Mouse (Mus musculus): ENCODE data around the gene Arhgef33. TPM values are rescaled to one million over a fixed set of nuclear protein-coding genes. Genes with fewer than 3 reads are reported as not detected.
"Not testable (repeated sequence)": the region's sequence is repeated elsewhere in the genome, so short reads cannot be mapped to it uniquely, and the experiment has no call there.

The Arhgef33 gene
- polyA plus RNA-seq (2012), result not detected in 2 replicates

- Histone ChIP-seq H3K27me3 (ENCODE audit: control insufficient read depth) (no peaks in the 10 kb centered on the region), H3K36me3 (ENCODE audit: control insufficient read depth) (no peaks in the 10 kb centered on the region), H3K9me3 (ENCODE audit: control insufficient read depth, low read length) (no peaks in the 10 kb centered on the region), H3K4me1 (ENCODE audit: control insufficient read depth) (no peaks in the 10 kb centered on the region), H3K4me3 (replicated peaks) (no peak within 1 kb of the TSS)
- no peak for TF ChIP-seq GATA1 (IDR thresholded peaks at IDR 0.05; ENCODE audit: low read length)
- no peak for TF ChIP-seq TAL1 (IDR thresholded peaks at IDR 0.05; ENCODE audit: low read length)
Observed at GRCm38 (mm10) chr17:80307251-80307650, at the start of gene Arhgef33. Gene Arhgef33 (plus strand): TSS chr17:80307407.

GRCm38 (mm10) chr17:80267065-80267464, 40.1 kb upstream of the Arhgef33 start:
- Histone ChIP-seq H3K36me3 (ENCODE audit: control insufficient read depth) (peaks cover 40% of the 10 kb centered on the region), H3K27me3 (ENCODE audit: control insufficient read depth) (no peaks in the 10 kb centered on the region), H3K4me3 (replicated peaks) (no peak overlapping the region), H3K4me1 (ENCODE audit: control insufficient read depth) (no peaks in the 10 kb centered on the region), H3K9me3 (ENCODE audit: control insufficient read depth, low read length) (no peaks in the 10 kb centered on the region)
- no peak for TF ChIP-seq TAL1 (IDR thresholded peaks at IDR 0.05; ENCODE audit: low read length)
- TF ChIP-seq GATA1 (IDR thresholded peaks at IDR 0.05; ENCODE audit: low read length), result no peak

DNA sequence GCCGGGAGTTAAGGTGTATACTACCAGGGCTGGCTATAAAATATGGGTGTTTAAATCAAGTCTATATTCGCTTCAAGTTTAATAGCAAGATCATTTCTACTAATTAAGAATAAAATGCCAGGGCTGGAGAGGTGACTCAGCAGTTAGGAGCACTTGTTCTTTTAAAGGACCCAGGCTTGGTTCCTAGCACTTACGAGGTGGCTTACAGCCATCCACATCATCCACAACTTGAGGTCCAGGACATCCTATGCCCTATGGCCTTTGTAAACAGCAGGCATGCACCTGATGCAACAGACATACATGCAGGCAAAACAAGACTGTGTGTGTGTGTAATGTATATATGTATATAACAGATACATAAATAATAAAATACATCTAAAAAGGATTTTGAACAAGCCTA, 39.1 kb upstream of the Arhgef33 start:
- TF ChIP-seq TAL1 (IDR thresholded peaks at IDR 0.05; ENCODE audit: low read length) (no peak), GATA1 (IDR thresholded peaks at IDR 0.05; ENCODE audit: low read length) (no peak)
- Histone ChIP-seq H3K4me1 (ENCODE audit: control insufficient read depth) (no peaks in the 10 kb centered on the region), H3K36me3 (ENCODE audit: control insufficient read depth) (peaks cover 43% of the 10 kb centered on the region), H3K4me3 (replicated peaks) (no peak overlapping the region), H3K9me3 (ENCODE audit: control insufficient read depth, low read length) (no peaks in the 10 kb centered on the region), H3K27me3 (ENCODE audit: control insufficient read depth) (no peaks in the 10 kb centered on the region)

DNA sequence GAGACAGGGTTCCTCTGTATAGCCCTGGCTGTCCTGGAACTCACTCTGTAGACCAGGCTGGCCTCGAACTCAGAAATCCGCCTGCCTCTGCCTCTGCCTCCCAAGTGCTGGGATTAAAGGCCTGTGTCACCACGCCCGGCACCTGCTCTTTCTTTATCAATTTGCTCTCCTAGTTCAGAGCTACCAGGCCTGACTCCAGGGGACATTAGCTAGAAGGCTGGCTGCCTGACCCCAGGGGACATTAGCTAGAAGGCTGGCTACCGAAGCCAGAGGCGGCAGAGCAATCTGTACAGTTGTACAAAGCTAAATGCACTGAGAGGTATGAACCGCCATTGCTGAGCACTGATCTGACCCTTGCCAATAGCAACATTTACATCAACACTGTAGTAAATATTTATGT, 36.6 kb upstream of the Arhgef33 start:
- H3K36me3 ChIP-seq (ENCODE audit: control insufficient read depth), result peaks cover 44% of the 10 kb centered on the region

GRCm38 (mm10) chr17:80278255-80278654, 29.0 kb upstream of the Arhgef33 start:
- no peaks in the 10 kb centered on the region for H3K27me3 ChIP-seq (ENCODE audit: control insufficient read depth)
- no peaks in the 10 kb centered on the region for H3K4me1 ChIP-seq (ENCODE audit: control insufficient read depth)
- H3K36me3 ChIP-seq (ENCODE audit: control insufficient read depth), result peaks cover 24% of the 10 kb centered on the region

More for the DNA sequence above, 36.6 kb upstream of the Arhgef33 start:
- not testable (repeated sequence) for H3K4me1 ChIP-seq (ENCODE audit: control insufficient read depth); H3K9me3 ChIP-seq (ENCODE audit: control insufficient read depth, low read length); H3K4me3 ChIP-seq (replicated peaks); H3K27me3 ChIP-seq (ENCODE audit: control insufficient read depth)

GRCm38 (mm10) chr17:80279340-80280070, 27.7 kb upstream of the Arhgef33 start:
- Histone ChIP-seq H3K27me3 (ENCODE audit: control insufficient read depth) (no peaks in the 10 kb centered on the region), H3K36me3 (ENCODE audit: control insufficient read depth) (peaks cover 20% of the 10 kb centered on the region), H3K9me3 (ENCODE audit: control insufficient read depth, low read length) (no peaks in the 10 kb centered on the region), H3K4me3 (replicated peaks) (no peak overlapping the region), H3K4me1 (ENCODE audit: control insufficient read depth) (no peaks in the 10 kb centered on the region; the same call in 1 of the 2 replicates)
- TF ChIP-seq GATA1 (IDR thresholded peaks at IDR 0.05; ENCODE audit: low read length) (no peak), TAL1 (IDR thresholded peaks at IDR 0.05; ENCODE audit: low read length) (no peak)

More at GRCm38 (mm10) chr17:80278255-80278654, 29.0 kb upstream of the Arhgef33 start:
- TF ChIP-seq TAL1 (IDR thresholded peaks at IDR 0.05; ENCODE audit: low read length), result no peak
- no peak for TF ChIP-seq GATA1 (IDR thresholded peaks at IDR 0.05; ENCODE audit: low read length)
- no peak overlapping the region for H3K4me3 ChIP-seq (replicated peaks)
- no peaks in the 10 kb centered on the region for H3K9me3 ChIP-seq (ENCODE audit: control insufficient read depth, low read length)

GRCm38 (mm10) chr17:80284446-80284845, 22.8 kb upstream of the Arhgef33 start:
- TF ChIP-seq TAL1 (IDR thresholded peaks at IDR 0.05; ENCODE audit: low read length), result no peak
- no peak for TF ChIP-seq GATA1 (IDR thresholded peaks at IDR 0.05; ENCODE audit: low read length)
- H3K4me3 ChIP-seq (replicated peaks), result no peak overlapping the region
- H3K4me1 ChIP-seq (ENCODE audit: control insufficient read depth), result peaks cover 13% of the 10 kb centered on the region
- peaks cover 5% of the 10 kb centered on the region for H3K36me3 ChIP-seq (ENCODE audit: control insufficient read depth)
- no peaks in the 10 kb centered on the region for H3K9me3 ChIP-seq (ENCODE audit: control insufficient read depth, low read length)
- H3K27me3 ChIP-seq (ENCODE audit: control insufficient read depth), result no peaks in the 10 kb centered on the region

- no peaks in the 10 kb centered on the region for H3K36me3 ChIP-seq (ENCODE audit: control insufficient read depth)
- no peaks in the 10 kb centered on the region for H3K27me3 ChIP-seq (ENCODE audit: control insufficient read depth)
- H3K4me3 ChIP-seq (replicated peaks), result no peak overlapping the region
- H3K9me3 ChIP-seq (ENCODE audit: control insufficient read depth, low read length), result no peaks in the 10 kb centered on the region
- H3K4me1 ChIP-seq (ENCODE audit: control insufficient read depth), result peaks cover 20% of the 10 kb centered on the region
- TF ChIP-seq TAL1 (IDR thresholded peaks at IDR 0.05; ENCODE audit: low read length), result no peak
- no peak for TF ChIP-seq GATA1 (IDR thresholded peaks at IDR 0.05; ENCODE audit: low read length)
Observed at GRCm38 (mm10) chr17:80288012-80288411, 19.2 kb upstream of the Arhgef33 start.

GRCm38 (mm10) chr17:80289280-80290073, 17.7 kb upstream of the Arhgef33 start:
- H3K4me1 ChIP-seq (ENCODE audit: control insufficient read depth), result peaks cover 20% of the 10 kb centered on the region
- no peaks in the 10 kb centered on the region for H3K9me3 ChIP-seq (ENCODE audit: control insufficient read depth, low read length)
- TF ChIP-seq TAL1 (IDR thresholded peaks at IDR 0.05; ENCODE audit: low read length) (no peak), GATA1 (IDR thresholded peaks at IDR 0.05; ENCODE audit: low read length) (no peak)
- peak overlapping the region; percentile 90 for H3K4me3 ChIP-seq (replicated peaks)
- H3K27me3 ChIP-seq (ENCODE audit: control insufficient read depth), result no peaks in the 10 kb centered on the region
- no peaks in the 10 kb centered on the region for H3K36me3 ChIP-seq (ENCODE audit: control insufficient read depth)
